Mouse (Mus musculus) bone marrow, adult 2 months (tissue): ENCODE data around the gene Dlk1.

Experiments used
- CTCF ChIP-seq: fragments of 200-500 bp; IDR thresholded peaks from 2 replicates; pipeline ENCODE4 v1.5.1; 2011; ENCODE audit warnings: low read length, control low read depth; ENCODE audit not compliant: control insufficient read depth, insufficient read depth
- POLR2A ChIP-seq: fragments of 200-500 bp; IDR thresholded peaks from 2 replicates; pipeline ENCODE4 v1.6.1; 2011; ENCODE audit warnings: low read depth, mild to moderate bottlenecking, control low read depth, low read length, borderline replicate concordance; ENCODE audit not compliant: control insufficient read depth

GRCm38 (mm10) chr12:109442115-109442514, 10.5 kb upstream of the Dlk1 start:
- TF ChIP-seq CTCF (no peak), POLR2A (no peak)
